Mouse (Mus musculus) common myeloid progenitor, adult 5-6 weeks (primary cell): ENCODE measurements around the gene Aff1. TPM values are rescaled to one million over a fixed set of nuclear protein-coding genes. Genes with fewer than 3 reads are reported as not detected.

Source experiments
- ATAC-seq: replicated peaks from 2 replicates; pipeline ENCODE4 v1.8.0; 2016; ENCODE audit warnings: low read depth, mild to moderate bottlenecking, moderate TSS enrichment, inconsistent platforms; ENCODE audit not compliant: poor library complexity, severe bottlenecking
- total RNA-seq: library from RNA; stranded (forward); fragments of 200-1000, 187-1606 nt; gene quantifications from 2 replicates; pipeline ENCODE4 v1.2.3, GENCODE M21; 2017

The Aff1 gene
- 16.6 and 31.8 TPM in 2 replicates for total RNA-seq

GRCm38 (mm10) chr5:103691624-103692530, at the start of gene Aff1:
Gene Aff1, plus strand, starts transcription at chr5:103692374.
- peak; percentile 79 for ATAC-seq

GRCm38 (mm10) chr5:103644167-103644566, 48.0 kb upstream of the Aff1 start:
- ATAC-seq: peak; percentile 45; the same call in 1 of the 2 replicates

- no peak for ATAC-seq
These were observed 44.9 kb upstream of the Aff1 start for GRCm38 (mm10) chr5:103647320-103647719.

GRCm38 (mm10) chr5:103654225-103654624, 37.9 kb upstream of the Aff1 start:
- ATAC-seq: peak; percentile 46

GRCm38 (mm10) chr5:103654780-103655179, 37.4 kb upstream of the Aff1 start:
- ATAC-seq: no peak

GRCm38 (mm10) chr5:103655346-103656118, 36.6 kb upstream of the Aff1 start, which contains the start of gene 1700016H13Rik:
Gene 1700016H13Rik, minus strand, starts transcription at chr5:103656010.
- peak; percentile 82 for ATAC-seq

GRCm38 (mm10) chr5:103658921-103659320, 33.3 kb upstream of the Aff1 start:
- ATAC-seq: peak; percentile 39

- peak; percentile 43 for ATAC-seq
These were observed 32.6 kb upstream of the Aff1 start for GRCm38 (mm10) chr5:103659571-103659970.

GRCm38 (mm10) chr5:103664932-103665331, 27.2 kb upstream of the Aff1 start:
- ATAC-seq: no peak

- no peak for ATAC-seq
These were observed 26.3 kb upstream of the Aff1 start for GRCm38 (mm10) chr5:103665876-103666275.

GRCm38 (mm10) chr5:103671858-103672257, 20.3 kb upstream of the Aff1 start:
- no peak for ATAC-seq

GRCm38 (mm10) chr5:103673611-103674010, 18.6 kb upstream of the Aff1 start:
- no peak for ATAC-seq

GRCm38 (mm10) chr5:103674482-103674881, 17.7 kb upstream of the Aff1 start:
- no peak for ATAC-seq

- ATAC-seq: no peak
These were observed 15.8 kb upstream of the Aff1 start for GRCm38 (mm10) chr5:103676289-103676881.

- ATAC-seq: no peak
These were observed 14.3 kb upstream of the Aff1 start for GRCm38 (mm10) chr5:103677894-103678293.

- ATAC-seq: no peak
These were observed 13.2 kb upstream of the Aff1 start for GRCm38 (mm10) chr5:103678974-103679373.

GRCm38 (mm10) chr5:103680381-103680780, 11.8 kb upstream of the Aff1 start:
- ATAC-seq: peak; percentile 97

- no peak for ATAC-seq
These were observed 10.3 kb upstream of the Aff1 start for GRCm38 (mm10) chr5:103681824-103682223.

GRCm38 (mm10) chr5:103689645-103690044, 2.5 kb upstream of the Aff1 start:
- ATAC-seq: no peak

- no peak for ATAC-seq
These were observed 2.0 kb upstream of the Aff1 start for GRCm38 (mm10) chr5:103690190-103690589.
